Mouse (Mus musculus): ENCODE results near the gene Brms1l.
"Not testable (repeated sequence)": the region's sequence is repeated elsewhere in the genome, so short reads cannot be mapped to it uniquely, and the experiment has no call there.

Brms1l gene

GRCm38 (mm10) chr12:55836199-55836951 is at the start of gene Brms1l:
Brms1l (plus strand) TSS chr12:55836324.
- peak; percentile 98 for DNase-seq

- DNase-seq, result not testable (repeated sequence)
Observed at GRCm38 (mm10) chr12:55794485-55794884, 41.6 kb upstream of the Brms1l start.

GRCm38 (mm10) chr12:55797103-55797502 is 39.0 kb upstream of the Brms1l start:
- DNase-seq, result no peak

GRCm38 (mm10) chr12:55798745-55799144 is 37.4 kb upstream of the Brms1l start:
- DNase-seq, result no peak

DNA sequence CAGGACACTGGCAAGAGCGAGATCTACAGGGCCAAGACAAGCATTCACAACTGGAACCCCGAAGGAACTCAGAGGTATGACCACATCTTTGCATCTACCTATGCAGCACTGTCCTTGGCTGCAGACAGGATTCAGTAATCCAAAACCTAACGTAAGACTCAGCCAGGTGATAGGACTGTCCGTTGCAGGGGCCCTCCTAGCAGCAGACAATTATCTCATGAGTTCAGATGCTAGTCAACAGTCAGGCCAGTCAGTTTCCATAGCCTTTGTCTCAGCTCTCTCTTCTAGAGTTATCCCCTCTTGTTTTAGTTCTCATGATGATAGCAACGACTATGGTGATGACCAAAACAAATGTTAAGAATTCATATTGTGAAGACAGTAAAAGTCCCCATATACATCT is 36.0 kb upstream of the Brms1l start:
- DNase-seq, result no peak

DNA sequence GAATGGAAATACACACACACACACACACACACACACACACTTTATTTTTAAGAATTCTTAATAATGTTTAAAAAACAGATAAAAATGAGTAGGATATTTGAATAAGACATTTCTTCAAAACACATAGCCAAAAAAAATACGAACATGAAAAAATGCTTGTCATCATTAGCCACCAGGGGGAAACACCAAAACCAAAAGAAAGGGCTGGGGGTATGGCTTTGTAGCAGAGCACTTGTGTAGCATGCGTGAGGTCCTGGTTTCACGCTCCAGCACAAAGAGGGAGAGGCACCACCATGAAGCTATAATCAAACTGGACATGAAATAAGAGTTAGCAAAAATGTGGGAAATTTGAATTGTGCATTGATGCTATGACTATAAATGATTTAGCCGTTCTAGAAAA is 35.0 kb upstream of the Brms1l start:
- DNase-seq, result no peak

DNA sequence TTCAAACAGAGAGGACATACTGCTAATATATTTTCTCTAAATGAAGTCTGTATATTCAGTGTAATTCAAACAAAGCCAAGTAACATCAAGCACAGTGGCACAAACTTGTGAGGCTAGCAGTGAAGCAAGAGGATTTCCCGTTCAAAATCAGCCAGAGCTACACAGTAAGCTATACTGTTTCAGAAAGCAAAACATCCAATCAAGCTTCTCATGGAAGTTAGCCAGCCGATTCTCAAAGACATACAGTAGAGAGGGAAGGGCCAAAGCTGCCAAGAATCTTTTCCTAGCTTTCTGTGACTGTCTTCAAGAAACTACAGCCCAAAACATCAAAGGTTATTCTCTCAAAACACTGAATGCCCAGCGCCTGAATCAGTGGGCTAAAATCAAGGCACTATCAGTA is 31.1 kb upstream of the Brms1l start:
- no peak for DNase-seq

DNA sequence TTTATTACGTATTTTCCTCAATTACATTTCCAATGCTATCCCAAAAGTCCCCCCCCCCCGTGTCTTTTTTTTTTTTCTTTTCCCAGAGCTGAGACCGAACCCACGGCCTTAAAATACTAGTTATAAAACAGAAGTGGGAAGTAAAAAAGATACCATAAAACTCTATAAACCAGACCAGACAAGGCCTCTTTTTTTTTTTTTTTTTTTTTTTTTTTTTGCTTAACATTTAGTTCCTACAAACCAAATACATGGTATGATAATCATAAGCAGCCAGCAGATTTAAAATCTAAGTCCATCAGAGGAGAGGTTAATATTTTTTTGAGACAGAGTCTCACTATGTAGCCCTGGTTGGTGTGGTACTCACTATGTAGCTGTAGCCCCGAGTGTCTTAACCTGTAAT is 19.6 kb upstream of the Brms1l start:
- no peak for DNase-seq

DNA sequence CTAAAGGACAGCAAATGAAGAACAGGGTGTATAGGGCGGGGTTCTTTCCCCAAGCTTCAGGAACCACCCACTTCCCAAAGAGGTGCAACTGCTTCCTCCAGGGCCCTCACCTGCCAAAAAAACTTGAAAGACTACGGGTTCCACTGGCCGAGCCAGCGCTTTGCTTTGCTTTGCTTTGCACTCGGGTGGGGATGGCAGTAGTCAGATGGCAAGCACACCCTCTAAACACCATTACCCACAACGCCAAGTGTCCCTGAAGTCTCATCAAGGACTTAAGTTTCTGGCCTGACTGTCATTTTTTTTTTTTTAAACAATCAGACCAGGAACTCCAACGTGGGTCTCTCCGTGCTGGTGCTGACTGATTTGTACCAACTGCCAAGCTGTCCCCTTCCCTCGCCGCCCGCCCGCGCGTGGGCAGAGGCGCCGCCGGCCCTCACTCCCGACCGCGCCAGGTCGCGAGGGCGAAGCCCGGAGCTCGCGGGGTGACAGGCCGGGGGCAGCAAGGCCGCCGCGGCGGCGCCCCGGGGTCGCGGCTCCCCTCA is 15.9 kb upstream of the Brms1l start:
- DNase-seq, result no peak

DNA sequence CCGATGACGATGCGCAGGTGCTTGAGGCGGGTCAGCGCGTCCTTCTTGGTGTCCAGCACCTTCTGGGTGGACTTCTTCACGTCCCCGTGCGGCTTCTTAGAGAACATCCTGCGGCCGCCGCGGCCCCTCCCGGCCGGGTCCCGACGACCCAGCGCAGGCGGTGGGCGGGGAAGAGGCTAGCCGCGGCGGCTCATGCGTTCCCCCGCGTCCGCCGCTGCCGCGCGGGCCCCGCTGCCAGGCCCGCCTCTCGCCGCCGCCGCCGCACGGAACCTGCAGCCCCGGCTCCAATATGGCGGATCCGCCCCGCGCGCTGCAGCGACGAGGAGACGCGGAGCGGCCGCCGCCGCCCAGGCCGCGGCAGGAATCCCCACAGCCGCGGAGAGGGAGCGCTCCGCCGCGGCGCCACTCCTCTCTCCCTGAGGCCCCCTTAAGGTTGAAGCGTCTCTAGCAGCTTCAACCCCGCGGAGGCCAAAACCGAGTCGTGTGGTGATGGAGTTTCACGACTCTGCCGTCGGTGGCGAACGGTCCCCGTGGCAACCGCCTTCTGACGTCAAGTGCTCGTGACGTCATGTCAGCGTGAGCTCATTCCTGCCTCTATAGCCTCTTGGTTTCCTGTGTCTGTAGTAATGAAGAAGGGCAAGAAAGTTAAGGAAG is 15.3 kb upstream of the Brms1l start, which contains the start of gene Ralgapa1:
Gene Ralgapa1 (minus strand): TSS at position 507 of the 654 bp plus-strand sequence.
- DNase-seq, result peak; percentile 88

- DNase-seq, result no peak
Observed at GRCm38 (mm10) chr12:55824027-55824426, 12.1 kb upstream of the Brms1l start.

DNA sequence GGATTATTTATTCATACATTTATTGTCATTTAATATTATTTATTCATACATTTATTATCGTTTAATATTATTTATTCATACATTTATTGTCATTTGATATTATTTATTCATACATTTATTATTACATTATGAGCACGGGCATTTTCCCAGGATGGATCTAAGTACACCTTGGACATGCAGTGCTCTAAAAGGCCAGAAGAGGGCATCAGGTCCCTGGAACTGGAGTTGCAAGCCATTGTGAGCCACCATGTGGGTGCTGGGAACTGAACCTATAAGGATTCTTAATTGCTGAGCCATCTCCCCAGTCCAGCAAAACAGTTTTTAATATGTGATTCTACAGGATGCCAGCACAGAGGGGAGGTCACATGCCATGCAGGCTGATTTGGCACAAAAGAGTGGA is 10.6 kb upstream of the Brms1l start:
- DNase-seq, result no peak

DNA sequence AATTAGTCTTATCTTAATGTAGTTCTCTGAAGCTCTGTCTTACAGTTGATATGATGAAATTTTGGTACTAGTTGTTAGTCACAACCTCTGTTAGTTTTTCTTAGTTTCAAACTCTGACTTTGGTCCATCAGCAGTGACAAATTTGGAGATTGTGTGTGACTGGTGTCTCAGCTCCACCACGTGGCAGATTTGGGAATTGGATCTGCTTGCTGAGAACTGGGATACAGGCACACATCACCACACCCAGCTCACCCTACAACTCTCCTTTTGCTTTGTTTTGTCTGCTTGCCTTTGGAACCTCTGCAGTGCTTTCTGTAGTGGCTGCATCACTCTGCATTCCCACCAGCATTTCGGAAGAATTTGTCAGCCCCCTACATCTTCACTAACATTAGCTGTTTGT is 5.0 kb upstream of the Brms1l start:
- DNase-seq, result peak; percentile 66

DNA sequence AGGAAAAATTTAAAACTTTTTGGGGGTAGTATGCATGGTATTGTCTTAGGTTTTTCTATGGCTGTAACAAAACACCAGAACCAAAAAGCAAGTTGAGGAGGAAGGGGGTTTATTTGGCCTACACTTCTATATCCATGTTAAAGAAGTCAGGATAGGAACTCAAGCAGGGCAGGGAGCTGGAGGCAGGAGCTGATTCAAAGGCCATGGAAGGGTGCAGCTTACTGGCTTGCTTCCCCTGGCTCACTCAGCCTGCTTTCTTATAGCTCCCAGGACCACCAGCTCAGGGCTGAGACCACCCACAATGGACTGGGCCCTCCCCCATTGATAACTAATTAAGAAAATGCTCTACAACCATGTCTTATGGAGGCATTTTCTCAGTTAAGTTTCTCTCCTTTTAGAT is 3.2 kb upstream of the Brms1l start:
- no peak for DNase-seq

GRCm38 (mm10) chr12:55833906-55834625 is 2.1 kb upstream of the Brms1l start:
- DNase-seq, result no peak

DNA sequence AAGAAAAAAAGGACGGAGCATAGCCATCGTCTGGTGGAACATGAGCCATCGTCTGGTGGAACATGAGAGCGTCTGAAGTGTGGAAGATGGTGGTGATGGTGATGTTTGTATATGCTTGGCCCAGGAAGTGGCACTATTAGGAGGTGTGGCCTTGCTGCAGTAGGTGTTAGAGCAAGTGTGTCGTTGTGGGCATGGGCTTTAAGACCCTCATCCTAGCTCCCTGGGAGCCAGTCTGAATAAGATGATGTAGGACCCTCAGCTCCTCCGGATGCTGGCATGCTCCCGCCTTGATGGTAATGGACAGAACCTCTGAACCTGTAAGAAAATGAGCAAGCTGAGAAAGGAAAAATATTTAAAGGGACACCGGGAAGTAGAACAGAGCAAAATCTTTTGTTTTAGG is 1.2 kb upstream of the Brms1l start:
- DNase-seq, result no peak

- no peak for DNase-seq
Observed at GRCm38 (mm10) chr12:55835857-55836198, 296 bp upstream of the Brms1l start.

DNA sequence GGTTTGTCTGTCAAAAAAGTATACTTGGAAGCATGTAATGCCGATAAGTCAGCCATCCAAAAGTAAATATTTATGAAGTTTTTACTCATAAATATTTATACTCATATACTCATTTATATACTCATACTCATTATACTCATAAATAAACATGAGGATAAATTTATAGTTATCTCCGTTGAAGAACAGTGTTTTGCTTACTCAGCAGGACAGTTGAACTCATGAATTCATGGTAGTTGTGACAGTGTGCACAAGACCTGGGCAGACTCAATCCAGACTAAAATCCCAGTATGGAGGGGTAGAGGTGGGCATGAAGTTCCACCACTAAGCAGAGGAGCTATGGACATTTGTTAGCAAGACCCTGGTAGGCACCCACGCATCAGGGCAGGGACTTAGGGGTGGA is 1.4 kb downstream of the Brms1l start:
- DNase-seq, result no peak

DNA sequence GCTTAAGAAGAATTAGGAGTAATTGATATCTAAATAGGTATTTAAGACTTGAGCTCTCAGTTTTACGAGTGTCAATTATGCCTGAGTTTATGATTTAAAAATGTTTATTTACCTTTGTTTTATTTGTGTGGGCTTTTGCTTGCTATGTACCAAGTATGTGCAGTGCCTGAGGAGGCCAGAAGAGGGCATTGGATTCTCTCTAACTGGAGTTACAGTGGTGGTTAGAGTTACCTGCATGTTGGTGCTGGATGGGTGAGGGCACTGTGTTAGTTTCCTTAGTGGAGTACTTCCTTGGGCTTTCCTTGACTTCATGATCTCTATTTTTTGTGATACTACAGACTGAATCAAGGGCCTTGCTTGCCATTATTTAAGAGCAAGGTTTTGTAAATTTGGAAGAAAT is 10.6 kb downstream of the Brms1l start:
- DNase-seq, result no peak

- DNase-seq, result no peak
Observed at GRCm38 (mm10) chr12:55847851-55848250, 11.7 kb downstream of the Brms1l start.

DNA sequence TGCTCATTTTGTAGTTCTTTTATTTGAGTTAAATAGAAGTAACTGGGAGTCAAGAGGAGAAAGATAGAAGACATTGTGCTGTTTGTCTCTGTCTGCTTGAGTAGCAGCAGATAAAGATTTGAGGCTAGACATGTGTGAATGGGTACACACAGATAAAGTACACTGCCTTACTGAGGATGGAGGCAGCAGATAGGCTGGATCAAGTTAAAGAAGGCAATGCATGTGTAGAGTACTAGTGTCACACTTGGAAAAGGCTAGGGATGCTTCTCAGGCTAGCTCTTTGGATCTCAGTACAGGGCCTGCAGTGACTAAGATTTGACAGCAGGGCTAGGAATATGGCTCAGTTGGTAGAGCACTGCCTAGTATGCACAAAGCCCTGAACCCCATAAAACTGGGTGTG is 14.5 kb downstream of the Brms1l start:
- no peak for DNase-seq

GRCm38 (mm10) chr12:55859409-55860349 is 23.6 kb downstream of the Brms1l start:
- no peak for DNase-seq

DNA sequence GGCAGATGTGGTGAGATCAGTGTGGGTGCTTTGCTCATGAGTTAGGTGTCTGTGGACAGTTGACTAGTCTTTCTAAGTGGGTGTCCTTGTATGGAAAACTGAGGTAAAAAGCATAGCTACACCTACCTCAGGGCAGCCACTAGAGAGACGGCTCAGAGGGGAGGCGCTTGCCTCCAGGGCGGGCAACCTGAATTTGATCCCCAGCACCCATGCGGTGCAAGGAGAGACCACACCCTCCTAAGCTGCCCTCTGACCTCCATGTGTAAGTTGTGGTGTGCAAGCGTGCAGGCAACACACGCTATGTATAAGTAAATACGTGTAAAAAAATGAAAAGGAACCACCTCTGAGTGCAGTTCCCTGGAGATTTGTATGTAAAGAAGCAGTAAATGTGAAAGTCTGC is 24.5 kb downstream of the Brms1l start:
- DNase-seq, result no peak

All from layer of hippocampus, adult 9-11 months (tissue).